20 mouse cellular contexts compared by ENCODE assay signal in the genomic region with DNA sequence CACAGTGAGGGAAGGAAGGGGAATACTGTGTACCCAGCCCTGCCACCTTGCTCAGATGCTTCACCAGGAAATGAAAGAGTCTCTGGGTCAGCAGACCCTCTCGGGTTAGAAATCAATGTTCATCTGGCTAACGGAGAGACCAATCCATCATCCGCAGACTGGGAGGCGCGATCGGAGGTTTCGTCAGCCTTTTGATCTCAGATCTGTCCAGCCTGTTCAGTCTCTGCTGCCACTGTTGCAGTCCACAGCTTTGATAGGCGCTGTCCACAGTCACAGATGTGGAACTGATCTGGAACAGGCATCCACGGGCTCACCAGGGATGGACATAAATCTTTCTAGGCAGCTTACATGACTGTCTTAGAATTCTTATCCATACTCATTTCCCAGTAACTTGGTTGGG. TPM values are rescaled to one million over a fixed set of nuclear protein-coding genes. Genes with fewer than 3 reads are reported as not detected.
A peak's percentile ranks its signal among the peaks of the same experiment; 100 is the strongest.
DNase-seq lines count a peak whose midpoint lies in the region; ATAC-seq lines count a peak whose summit lies in the region.
"Had no signal": no experiment of that assay in that cellular context is flagged by ENCODE, and none has a peak within 500 bp of the region (broad histone marks: within the 10 kb centered on the region; RNA-seq: fewer than 3 reads in every experiment).

No protein-coding gene starts in this region.

- H3K4me3 ChIP-seq in heart, embryonic 11.5 days (ENCODE audit: low read depth, low read length), result no peak overlapping the region
- H3K4me3 ChIP-seq in hindbrain, embryonic 15.5 days, result no peak overlapping the region
- no peak overlapping the region for H3K4me3 ChIP-seq in hindbrain, embryonic 12.5 days
- no peak overlapping the region for H3K4me3 ChIP-seq in liver, embryonic 11.5 days (ENCODE audit: low read depth, low read length)
- H3K4me3 ChIP-seq: embryonic facial prominence, embryonic 13.5 days; liver, embryonic 13.5 days; neural tube, embryonic 12.5 days had no signal

- 31% methylated on average over 9 of the region's 9 CpGs for WGBS in heart, embryonic 11.5 days (ENCODE audit: insufficient replicate concordance)
- 62% methylated on average over 9 of the region's 9 CpGs for WGBS in hindbrain, embryonic 15.5 days
- WGBS in hindbrain, embryonic 12.5 days, result 54% methylated on average over 9 of the region's 9 CpGs
- WGBS in liver, embryonic 11.5 days, result 55% methylated on average over 9 of the region's 9 CpGs

- H3K36me3 ChIP-seq in heart, embryonic 11.5 days (ENCODE audit: control insufficient read depth, insufficient read depth, low read length), result no peaks in the 10 kb centered on the region
- H3K36me3 ChIP-seq in hindbrain, embryonic 15.5 days, result no peaks in the 10 kb centered on the region
- H3K36me3 ChIP-seq in hindbrain, embryonic 12.5 days, result peaks cover 10% of the 10 kb centered on the region
- no peaks in the 10 kb centered on the region for H3K36me3 ChIP-seq in liver, embryonic 11.5 days (ENCODE audit: control insufficient read depth, insufficient read depth, low read length)
- H3K36me3 ChIP-seq: embryonic facial prominence, embryonic 13.5 days; liver, embryonic 13.5 days had no signal

- peaks cover 2% of the 10 kb centered on the region; the same call in 1 of the 2 replicates for H3K4me1 ChIP-seq in heart, embryonic 11.5 days (ENCODE audit: control insufficient read depth, insufficient read depth, low read length)
- peaks cover 35% of the 10 kb centered on the region for H3K4me1 ChIP-seq in hindbrain, embryonic 15.5 days (replicated peaks)
- H3K4me1 ChIP-seq in hindbrain, embryonic 12.5 days, result peaks cover 5% of the 10 kb centered on the region
- no peaks in the 10 kb centered on the region for H3K4me1 ChIP-seq in liver, embryonic 11.5 days (replicated peaks; ENCODE audit: control insufficient read depth, insufficient read depth, low read length)
- H3K4me1 ChIP-seq: embryonic facial prominence, embryonic 13.5 days; liver, embryonic 13.5 days had no signal

- H3K9ac ChIP-seq in heart, embryonic 11.5 days (ENCODE audit: low read depth, low read length), result no peak overlapping the region
- no peak overlapping the region for H3K9ac ChIP-seq in hindbrain, embryonic 15.5 days
- no peak overlapping the region for H3K9ac ChIP-seq in hindbrain, embryonic 12.5 days
- H3K9ac ChIP-seq in liver, embryonic 11.5 days (ENCODE audit: low read depth, low read length), result no peak overlapping the region
- H3K9ac ChIP-seq: embryonic facial prominence, embryonic 13.5 days; liver, embryonic 13.5 days; neural tube, embryonic 12.5 days had no signal

- no peaks in the 10 kb centered on the region for H3K9me3 ChIP-seq in heart, embryonic 11.5 days (replicated peaks; ENCODE audit: control insufficient read depth, low read length)
- no peaks in the 10 kb centered on the region for H3K9me3 ChIP-seq in hindbrain, embryonic 15.5 days
- peaks cover 7% of the 10 kb centered on the region; the same call in 1 of the 2 replicates for H3K9me3 ChIP-seq in hindbrain, embryonic 12.5 days (replicated peaks)
- H3K9me3 ChIP-seq in liver, embryonic 11.5 days (ENCODE audit: control insufficient read depth, low read length), result no peaks in the 10 kb centered on the region
- H3K9me3 ChIP-seq: embryonic facial prominence, embryonic 13.5 days; liver, embryonic 13.5 days had no signal

- H3K27me3 ChIP-seq in heart, embryonic 11.5 days (ENCODE audit: control insufficient read depth, insufficient read depth, low read length), result no peaks in the 10 kb centered on the region
- H3K27me3 ChIP-seq in hindbrain, embryonic 15.5 days, result no peaks in the 10 kb centered on the region
- H3K27me3 ChIP-seq in hindbrain, embryonic 12.5 days, result no peaks in the 10 kb centered on the region
- H3K27me3 ChIP-seq in liver, embryonic 11.5 days (replicated peaks; ENCODE audit: control insufficient read depth, insufficient read depth, low read length), result no peaks in the 10 kb centered on the region
- H3K27me3 ChIP-seq: embryonic facial prominence, embryonic 13.5 days; liver, embryonic 13.5 days; neural tube, embryonic 12.5 days had no signal

- no peak for DNase-seq in heart, adult 11 months
- DNase-seq in embryo, embryonic 10.5 days (ENCODE audit: low spot score), result peak; percentile 53
- peak; percentile 50 for DNase-seq in neural tube, embryonic 10.5 days (ENCODE audit: extremely low spot score, low spot score)
- DNase-seq in liver, embryonic 11.5 days (ENCODE audit: low spot score), result no peak
- no peak for DNase-seq in kidney, adult 18-20 months
- DNase-seq: adrenal gland, postnatal 36 days; cerebellum, postnatal 10 days; gastrocnemius, postnatal 25 days; kidney, adult 2 months; kidney, postnatal 4 days; liver, embryonic 13.5 days; midbrain, embryonic 14.5 days; retina, postnatal 1 day; thymus, postnatal 14 days had no signal

- H3K27ac ChIP-seq in heart, embryonic 11.5 days (ENCODE audit: low read depth, low read length), result no peak overlapping the region
- H3K27ac ChIP-seq in hindbrain, embryonic 15.5 days (replicated peaks), result 0 out of 2 replicates have a peak overlapping the region, but pooled peaks have one; percentile 9
- H3K27ac ChIP-seq in hindbrain, embryonic 12.5 days, result no peak overlapping the region
- no peak overlapping the region for H3K27ac ChIP-seq in liver, embryonic 11.5 days (ENCODE audit: low read depth, low read length)
- H3K27ac ChIP-seq: embryonic facial prominence, embryonic 13.5 days; liver, embryonic 13.5 days; neural tube, embryonic 12.5 days had no signal

- H3K4me2 ChIP-seq in heart, embryonic 11.5 days, result peak overlapping the region; percentile 38
- no peak overlapping the region for H3K4me2 ChIP-seq in hindbrain, embryonic 15.5 days
- H3K4me2 ChIP-seq in hindbrain, embryonic 12.5 days (replicated peaks), result no peak overlapping the region
- H3K4me2 ChIP-seq in liver, embryonic 11.5 days, result no peak overlapping the region
- H3K4me2 ChIP-seq: embryonic facial prominence, embryonic 13.5 days; liver, embryonic 13.5 days; neural tube, embryonic 12.5 days had no signal

- no peak for ATAC-seq in heart, embryonic 11.5 days (replicated peaks; ENCODE audit: insufficient number of reproducible peaks, low FRiP score, low TSS enrichment)
- 0 out of 2 replicates have a peak, but pooled peaks have one; percentile 12 for ATAC-seq in hindbrain, embryonic 15.5 days (ENCODE audit: low FRiP score, low read depth)
- no peak; the same call in 1 of the 2 replicates for ATAC-seq in hindbrain, embryonic 12.5 days (ENCODE audit: low FRiP score)
- no peak for ATAC-seq in liver, embryonic 11.5 days (replicated peaks; ENCODE audit: low FRiP score)
- ATAC-seq: activated CD4-positive, CD25-positive, alpha-beta regulatory T cell, adult 4 months had no signal

RNA-seq across cellular contexts. Expression of gene Kif5c, which starts 29.2 kb away (rescaled TPM):
- polyA plus RNA-seq in heart, embryonic 11.5 days (2014; fragmentation: Nextera tagmentation; extraction: Ambion mirVana), result 1.2 and 1.3 TPM in 2 replicates
- polyA plus RNA-seq in hindbrain, embryonic 15.5 days (2015; fragmentation: Nextera tagmentation; extraction: Ambion mirVana), result 179 and 188 TPM in 2 replicates
- 153 and 157 TPM in 2 replicates for polyA plus RNA-seq in hindbrain, embryonic 12.5 days (2016; fragmentation: Nextera tagmentation; extraction: Ambion mirVana)
- 0.78 and 1.2 TPM in 2 replicates for polyA plus RNA-seq in liver, embryonic 11.5 days (2014; fragmentation: Nextera tagmentation; extraction: Ambion mirVana)

Comparison
In these comparisons a context has a peak if more than half of its experiments do, and no peak if none do; other contexts are left out.
1. DNase-seq: peak in embryo, embryonic 10.5 days (single experiment) and neural tube, embryonic 10.5 days (single experiment); none in heart, adult 11 months (single experiment), liver, embryonic 11.5 days (single experiment) and kidney, adult 18-20 months (single experiment).
2. RNA of gene Kif5c, which starts 29.2 kb away (polyA plus RNA-seq): 179 to 188 TPM in hindbrain, embryonic 15.5 days and 153 to 157 TPM in hindbrain, embryonic 12.5 days; 1.2 to 1.3 TPM in heart, embryonic 11.5 days and 0.78 to 1.2 TPM in liver, embryonic 11.5 days; every median in the first group is over 10 times any median in the second.